Mouse (Mus musculus) CD4-positive, CD25-positive, alpha-beta regulatory T cell, adult 4 months (primary cell): ENCODE results near the gene Nsg2. TPM values are rescaled to one million over a fixed set of nuclear protein-coding genes. Genes with fewer than 3 reads are reported as not detected.
"Not testable (repeated sequence)": the region's sequence is repeated elsewhere in the genome, so short reads cannot be mapped to it uniquely, and the experiment has no call there.

Source experiments
- ATAC-seq: one replicate; pipeline ENCODE4 v1.8.0; 2017
- polyA plus RNA-seq, 2 experiments: library from polyadenylated mRNA; unstranded; fragments of 100-300 nt; shearing (Covaris generic); gene quantifications; one replicate each; pipeline ENCODE4 v1.2.1; 2017

The Nsg2 gene
- 10 to 100 TPM; 72.5 to 88.8 TPM for polyA plus RNA-seq

DNA sequence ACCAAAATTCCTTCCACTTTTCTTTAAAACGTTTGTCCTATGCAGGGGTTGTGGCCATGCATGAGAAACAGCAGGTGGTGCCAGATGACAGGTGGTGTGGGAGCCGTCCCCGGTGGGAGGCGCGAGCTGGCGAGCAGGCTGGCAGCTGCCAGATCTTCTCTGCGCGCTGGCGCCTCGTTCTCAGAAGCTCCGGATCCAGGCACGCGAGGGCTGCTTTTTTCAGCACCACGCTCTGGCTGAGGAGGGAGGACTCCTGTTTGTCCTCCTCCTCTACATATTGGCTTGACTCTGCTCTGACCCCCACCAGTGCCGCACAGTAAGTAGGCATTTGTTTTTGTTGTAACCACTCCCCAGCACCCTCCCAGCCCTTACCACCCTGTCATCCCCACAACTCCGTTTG lies at the start of gene Nsg2:
Nsg2 (plus strand) TSS at position 183 of the 400 bp plus-strand sequence.
- ATAC-seq, result peak; percentile 90

DNA sequence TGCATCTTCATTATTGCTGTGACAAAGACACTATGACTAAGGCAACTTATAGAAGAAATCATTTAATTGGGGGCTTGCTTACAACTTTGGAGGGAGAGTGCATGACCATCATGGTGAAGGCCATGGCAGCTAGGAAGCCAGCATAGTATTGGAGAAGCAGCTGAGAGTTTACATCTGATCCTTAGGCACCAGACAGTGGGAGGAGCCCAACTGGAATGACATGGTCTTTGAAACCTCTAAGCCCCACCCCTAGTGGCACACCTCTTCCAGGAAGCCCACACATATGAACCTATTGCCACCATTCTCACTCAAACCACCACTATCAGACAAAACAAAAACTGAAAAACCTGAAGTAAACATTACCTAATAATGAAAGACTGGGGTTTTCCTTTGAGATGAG lies 40.2 kb upstream of the Nsg2 start:
- no peak for ATAC-seq

DNA sequence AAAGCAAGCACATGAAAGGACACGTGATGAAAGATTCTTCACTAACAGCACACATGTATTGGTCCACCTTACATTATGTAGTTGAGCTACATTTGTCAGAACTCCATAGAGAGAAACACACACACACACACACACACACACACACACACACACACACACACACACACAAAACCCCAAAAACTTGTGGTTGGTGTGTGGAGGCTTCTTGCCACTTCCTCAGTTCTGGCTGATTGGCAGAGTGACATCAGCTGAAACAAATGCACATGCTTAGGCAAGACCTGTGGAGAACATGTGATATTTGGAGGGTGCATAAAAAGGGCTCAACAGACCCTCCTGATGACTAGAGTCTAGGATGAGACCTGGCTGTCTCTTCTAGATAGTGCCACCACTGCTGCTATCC lies 36.3 kb upstream of the Nsg2 start:
- no peak for ATAC-seq

DNA sequence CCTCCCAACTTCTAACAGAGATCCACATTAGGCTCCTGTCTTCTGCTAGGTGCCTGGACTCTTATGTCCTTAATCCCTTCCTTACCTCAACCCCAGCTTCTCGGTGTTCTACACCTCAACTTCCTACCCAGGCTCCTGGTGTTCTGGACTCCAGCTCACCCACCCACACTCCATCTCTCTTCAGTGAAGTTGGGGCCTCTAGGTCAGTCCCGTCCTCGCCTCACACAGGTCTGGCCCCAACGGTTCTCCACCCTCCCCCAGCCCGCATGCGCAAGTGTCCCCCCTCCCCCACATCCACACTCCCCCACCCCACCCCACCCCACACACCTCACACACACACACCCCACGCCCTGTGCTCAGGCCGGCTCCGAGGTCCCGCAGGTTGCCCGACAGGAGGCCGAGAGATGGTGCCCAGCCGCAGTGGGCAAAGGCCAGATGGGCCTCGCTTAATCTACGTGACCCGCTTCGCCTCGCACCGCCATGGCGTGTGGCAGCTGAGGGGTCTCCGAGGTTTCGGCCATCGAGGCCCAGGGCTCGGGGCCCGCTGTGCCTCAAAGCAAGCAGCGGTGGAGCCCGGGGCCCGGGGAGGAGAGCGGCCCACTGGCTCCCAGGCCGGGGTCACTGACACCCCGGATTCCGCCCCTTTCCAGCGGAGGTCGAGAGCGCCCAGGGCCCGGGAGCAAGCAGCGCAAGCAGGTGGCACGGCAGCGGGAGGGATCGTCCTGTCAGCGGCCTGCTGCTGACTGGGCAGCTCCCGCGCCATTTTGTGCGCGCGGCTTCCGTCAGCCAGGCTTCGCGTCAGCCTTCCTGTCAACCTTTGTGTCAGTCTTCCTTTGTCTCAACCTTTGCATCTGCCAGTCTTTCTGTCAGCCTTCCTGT lies 34.8 kb upstream of the Nsg2 start, which contains the start of gene 4930524B15Rik:
4930524B15Rik (plus strand) TSS at position 337 of the 879 bp plus-strand sequence.
- ATAC-seq, result no peak

DNA sequence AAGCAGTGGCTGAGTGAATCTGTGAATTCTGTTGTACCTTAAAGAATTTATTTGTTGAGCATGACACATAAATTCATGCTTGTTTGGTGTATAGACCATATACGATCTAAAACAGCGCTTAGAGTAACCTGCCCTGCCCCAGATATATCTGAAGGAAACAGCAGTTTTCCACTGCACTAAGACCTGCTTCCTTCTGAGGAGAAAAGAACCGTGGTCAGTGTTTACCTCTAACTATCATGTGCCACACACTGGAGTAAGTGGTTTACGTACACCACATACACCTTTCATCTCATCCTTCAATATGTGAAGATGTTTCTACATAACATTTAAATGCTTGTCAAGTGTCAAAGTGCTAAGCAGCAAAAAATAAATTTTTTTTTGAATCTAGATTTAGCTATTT lies 26.1 kb upstream of the Nsg2 start:
- no peak for ATAC-seq

DNA sequence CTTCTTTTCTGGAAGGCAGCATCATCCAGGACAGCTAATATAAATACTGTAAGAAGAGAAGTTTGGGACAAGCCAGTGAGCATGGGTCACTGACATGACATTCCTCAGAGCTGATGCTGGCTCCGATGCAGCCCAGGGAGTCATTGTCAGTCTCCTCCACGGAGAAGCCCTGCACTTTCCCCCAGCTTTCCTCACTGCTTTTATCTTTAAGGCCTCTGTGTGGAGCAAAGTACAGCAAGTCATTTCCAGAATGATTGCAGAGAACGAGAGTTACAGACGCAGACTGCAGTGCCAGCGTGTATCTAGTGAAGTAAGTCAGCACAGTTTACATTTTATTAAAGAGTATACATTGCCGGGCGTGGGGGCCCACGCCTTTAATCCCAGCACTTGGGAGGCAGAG lies 25.4 kb upstream of the Nsg2 start:
- no peak for ATAC-seq

DNA sequence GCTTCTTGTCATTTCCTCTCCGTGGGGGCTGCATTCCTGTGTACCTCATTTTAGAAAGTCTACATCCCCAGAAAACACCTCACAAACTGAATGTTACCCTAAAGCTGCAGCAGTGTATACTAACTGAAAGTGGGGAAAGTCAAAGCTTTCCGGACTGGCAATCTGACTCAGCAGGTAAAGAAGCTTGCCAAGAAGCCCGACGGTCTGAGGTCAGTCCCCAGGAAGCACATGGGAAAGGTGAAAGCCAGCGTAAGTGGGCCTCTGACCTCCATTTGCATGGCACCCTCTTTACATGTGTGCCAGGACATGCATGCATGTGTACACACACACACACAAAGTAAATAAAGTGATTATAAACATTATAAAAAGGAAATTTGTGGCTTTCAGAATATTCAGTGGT lies 24.6 kb upstream of the Nsg2 start:
- ATAC-seq, result no peak

DNA sequence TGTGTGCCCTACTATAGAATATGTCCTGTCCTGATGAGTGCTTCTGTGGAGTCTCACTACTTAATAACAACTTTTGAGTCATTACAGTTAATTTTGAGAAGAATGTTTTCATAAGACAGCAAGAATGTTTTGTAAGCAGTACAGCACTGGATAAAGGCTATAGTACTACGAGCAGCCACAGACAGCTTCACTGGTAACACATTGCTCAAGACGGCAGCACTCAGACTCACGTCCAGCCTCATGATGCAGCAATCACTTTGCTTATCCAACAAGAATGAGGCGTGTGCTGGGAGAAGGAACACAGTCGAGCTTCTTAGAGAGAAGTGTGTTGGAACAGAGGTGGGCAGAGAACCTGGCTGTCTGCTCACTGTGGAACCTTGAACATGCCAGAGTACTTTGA lies 24.1 kb upstream of the Nsg2 start:
- no peak for ATAC-seq

DNA sequence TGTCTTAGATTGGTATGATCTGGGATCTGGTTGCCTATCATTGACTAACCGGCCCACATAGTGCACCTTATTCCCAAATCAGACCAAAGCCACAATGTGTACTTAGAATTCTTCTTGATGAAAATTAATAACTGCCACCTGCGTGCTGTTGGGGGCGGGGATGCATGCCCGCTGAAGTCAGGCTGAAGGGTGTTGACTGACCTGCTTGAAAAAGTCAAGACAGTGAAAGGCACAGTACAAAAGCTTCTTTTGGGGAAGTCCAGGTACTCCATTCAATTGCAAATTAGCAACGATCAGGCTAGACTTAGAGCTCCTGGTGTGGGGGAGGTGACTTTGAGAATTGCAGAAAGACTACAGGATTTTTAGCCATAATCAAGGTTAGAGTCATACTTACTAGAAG lies 20.2 kb upstream of the Nsg2 start:
- ATAC-seq, result not testable (repeated sequence)

DNA sequence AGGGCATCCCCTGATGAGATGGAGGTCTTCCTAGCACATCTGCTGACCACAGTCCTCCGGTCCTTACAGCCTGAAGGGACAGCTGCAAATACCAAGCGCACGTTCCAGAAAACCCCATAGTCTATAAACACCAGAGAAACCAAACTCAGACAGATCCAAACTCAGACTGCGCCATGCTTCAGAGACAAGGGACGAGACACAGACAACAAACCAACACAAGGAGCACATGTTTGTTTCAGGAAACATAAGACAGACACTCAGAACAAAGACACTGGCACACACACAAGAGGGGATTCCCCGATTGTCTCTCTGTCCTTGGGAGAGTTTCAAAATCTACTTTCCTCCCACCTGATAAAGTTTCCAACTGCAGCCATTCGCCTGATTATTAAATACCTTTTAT lies 18.4 kb upstream of the Nsg2 start:
- ATAC-seq, result no peak

DNA sequence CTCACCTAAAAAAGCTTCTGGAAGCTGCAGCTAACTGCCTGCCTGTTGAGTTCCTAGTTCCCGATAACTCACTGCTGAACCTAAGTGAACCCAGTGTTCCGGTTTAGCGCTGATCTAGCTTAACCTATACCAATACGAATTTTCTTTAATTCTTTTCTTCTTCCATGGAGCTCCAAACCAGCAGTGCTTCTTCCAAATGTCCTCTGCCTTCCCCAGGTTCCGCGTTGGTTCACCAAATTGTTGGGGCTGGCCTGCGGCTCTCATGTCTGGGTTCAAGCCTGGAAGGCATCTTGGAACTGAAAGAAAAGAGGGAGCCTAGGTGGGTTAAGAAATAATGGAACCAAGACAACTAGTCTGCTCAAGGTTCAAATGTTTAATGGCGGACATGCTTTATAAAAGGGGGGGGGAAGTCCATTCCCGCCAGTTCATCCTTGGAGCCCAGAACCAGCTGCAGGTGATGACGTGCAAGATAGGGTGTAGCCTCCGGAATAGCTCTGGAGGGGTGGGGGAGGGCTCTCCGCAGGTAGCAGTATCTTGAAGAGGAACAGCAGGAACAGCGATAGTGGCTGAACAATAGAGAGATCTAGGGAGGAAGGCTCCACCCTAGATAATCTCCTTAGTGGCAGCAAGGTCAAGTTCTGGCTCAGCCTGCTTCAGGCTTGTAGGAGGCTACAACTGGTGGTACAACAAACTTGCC lies 17.9 kb upstream of the Nsg2 start:
- ATAC-seq, result not testable (repeated sequence)

DNA sequence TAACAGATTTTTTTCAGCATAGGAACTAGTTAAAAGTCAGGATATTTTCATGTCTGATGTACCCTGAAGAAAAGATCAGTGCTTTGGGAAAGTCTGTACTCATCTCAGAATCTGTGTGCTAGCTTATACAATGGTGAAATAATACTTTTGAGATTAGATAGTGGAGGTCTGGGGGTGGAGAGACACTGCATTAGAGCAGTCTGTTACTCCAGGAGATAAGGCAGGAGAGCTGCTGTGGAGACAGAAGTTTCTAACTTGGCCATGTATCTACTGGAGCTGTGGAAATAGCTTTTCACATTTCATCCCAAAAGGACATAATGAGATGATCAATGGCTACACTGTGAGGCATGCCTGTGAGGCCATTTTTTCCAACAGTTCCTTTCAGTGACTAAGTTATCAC lies 17.0 kb upstream of the Nsg2 start:
- no peak for ATAC-seq

DNA sequence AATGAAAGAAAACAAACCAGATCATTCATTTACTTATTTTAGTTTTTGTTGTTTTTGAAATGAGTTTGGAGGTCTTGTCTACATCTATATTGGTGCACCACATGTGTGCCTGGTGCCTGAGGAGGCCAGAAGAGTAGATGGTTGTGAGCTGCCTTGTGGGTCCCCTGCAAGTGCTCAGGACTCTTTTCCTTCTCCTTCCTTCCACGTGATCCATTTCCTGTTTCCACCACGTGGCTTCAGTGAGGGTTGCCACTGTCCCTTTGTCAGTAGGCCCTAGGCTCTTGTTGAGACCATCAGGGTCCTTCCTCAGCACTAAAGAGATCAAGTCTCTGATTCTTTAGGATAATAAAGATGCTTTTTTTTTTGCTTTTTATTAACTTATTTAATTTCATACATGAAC lies 15.5 kb upstream of the Nsg2 start:
- no peak for ATAC-seq

DNA sequence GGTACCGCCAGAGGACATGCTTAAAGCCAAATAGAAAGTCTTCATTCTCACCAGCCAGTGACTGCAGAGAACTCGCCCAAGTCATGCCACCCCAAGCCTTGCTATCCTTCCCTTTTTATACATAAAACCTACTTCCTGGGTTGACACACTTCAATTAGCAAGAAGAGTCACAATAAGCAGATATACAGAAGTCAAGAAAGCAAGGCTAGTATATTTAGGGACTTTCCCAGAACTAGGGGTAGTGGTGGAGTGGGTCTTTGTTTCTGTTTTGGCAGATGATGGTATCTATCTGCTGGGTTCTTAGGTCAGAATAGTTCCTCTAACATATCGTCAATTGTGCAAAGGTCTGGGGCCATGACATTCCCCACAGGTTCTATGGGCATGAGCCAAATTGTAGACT lies 7.7 kb upstream of the Nsg2 start:
- peak; percentile 92 for ATAC-seq

DNA sequence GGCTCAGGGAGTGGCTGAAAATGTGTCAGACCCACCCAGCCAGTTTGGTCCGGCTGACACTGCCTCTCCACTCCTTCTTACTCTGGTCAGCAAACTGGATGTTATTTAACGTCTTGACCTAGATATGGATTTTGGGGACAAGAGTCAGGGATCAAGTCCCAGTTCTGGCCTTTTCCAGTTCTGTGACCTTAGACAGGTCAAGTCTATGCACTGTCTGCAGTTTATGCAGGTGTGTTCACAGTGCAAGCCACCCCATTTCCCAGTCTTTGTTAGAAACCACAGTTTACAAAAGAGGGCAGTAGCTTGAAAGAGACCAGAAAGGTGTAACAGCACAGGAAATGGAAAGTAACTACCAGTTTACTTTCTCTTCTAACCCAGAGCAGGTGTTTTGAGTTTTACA lies 547 bp upstream of the Nsg2 start:
- peak; percentile 65 for ATAC-seq

DNA sequence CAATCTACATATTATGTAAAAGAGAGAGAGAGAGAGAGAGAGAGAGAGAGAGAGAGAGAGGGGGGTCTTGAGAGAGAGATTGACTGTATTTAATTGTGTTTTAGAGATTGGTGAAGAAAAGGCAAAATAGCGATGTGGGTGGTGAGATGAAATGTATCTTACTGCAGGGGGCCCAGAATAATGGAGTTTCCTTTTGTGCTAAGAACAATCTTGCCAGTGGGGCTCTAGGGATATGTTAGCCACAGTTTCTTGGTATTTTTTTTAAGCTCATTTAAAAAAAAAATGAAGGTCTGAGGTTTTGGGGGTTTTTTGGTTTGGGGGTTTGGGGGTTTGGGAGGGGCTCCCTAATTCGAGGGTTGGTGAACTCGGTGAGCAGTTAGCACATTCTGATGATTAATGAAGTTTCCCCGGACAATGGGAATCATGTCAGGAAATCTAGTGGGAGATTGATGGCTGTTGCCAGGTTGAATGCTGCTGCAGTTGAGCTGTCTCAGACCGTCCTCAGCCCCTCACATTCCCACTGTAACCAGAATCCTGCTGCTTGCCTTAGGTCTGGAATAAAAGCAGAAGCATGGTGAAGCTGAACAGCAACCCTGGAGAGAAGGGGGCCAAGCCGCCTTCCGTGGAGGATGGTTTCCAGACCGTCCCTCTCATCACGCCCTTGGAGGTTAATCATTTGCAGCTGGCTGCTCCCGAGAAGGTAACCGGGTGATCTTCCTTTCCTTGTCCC lies 1.1 kb downstream of the Nsg2 start:
- no peak for ATAC-seq

DNA sequence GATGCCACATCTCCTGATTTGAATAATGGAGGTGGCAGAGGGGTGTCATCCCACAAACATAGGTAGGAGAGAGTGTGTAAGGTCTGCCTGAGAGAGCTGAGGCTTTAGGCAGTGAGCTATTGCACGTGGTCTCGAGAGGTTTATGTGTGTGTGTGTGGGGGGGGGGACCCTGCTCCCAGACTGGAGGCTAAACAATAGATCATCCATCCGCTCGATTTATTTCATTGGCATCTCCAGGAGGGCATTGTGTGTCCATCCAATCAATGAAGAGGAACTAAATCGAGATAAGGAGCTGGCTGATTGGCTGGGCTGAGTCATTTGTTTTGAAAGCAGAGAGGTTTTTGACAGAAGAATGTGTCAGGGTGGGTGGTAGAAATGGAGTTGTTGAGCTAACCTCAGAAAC lies 2.4 kb downstream of the Nsg2 start:
- ATAC-seq, result peak; percentile 12

DNA sequence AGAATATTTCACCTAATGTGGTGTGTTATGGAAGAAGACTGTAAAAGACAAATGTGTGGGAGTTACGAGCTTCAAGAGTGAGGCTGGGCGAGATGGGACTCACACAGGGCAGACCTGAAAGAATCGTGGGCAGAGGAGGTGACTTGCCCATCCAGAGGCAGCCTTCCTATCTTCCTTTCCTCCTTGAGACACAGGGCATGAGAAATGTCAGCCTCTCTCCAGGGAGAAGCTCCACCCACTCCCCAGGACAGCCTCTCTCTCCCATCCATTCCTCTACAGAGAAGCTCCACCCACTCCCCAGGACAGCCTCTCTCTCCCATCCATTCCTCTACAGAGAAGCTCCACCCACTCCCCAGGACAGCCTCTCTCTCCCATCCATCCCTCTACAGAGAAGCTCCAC lies 7.8 kb downstream of the Nsg2 start:
- ATAC-seq, result not testable (repeated sequence)

DNA sequence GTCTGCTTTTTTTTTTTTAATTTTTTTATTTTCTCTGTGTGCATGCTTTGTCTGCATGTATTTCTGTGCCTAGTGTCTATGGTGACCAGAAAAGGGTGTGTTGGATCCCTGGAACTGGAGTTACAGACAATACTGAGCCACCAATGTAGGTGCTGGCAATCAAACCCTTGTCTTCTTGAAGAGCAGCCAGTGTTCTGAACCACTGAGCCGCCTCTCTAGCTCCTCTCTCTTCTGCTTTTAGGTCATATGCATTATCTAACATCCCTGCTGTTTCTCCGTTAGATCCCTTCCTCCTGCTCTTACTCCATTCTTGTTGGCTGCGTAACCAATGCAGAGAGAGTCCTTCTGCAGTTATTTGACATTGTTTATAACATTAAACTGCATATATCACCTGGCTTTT lies 8.6 kb downstream of the Nsg2 start:
- no peak for ATAC-seq

DNA sequence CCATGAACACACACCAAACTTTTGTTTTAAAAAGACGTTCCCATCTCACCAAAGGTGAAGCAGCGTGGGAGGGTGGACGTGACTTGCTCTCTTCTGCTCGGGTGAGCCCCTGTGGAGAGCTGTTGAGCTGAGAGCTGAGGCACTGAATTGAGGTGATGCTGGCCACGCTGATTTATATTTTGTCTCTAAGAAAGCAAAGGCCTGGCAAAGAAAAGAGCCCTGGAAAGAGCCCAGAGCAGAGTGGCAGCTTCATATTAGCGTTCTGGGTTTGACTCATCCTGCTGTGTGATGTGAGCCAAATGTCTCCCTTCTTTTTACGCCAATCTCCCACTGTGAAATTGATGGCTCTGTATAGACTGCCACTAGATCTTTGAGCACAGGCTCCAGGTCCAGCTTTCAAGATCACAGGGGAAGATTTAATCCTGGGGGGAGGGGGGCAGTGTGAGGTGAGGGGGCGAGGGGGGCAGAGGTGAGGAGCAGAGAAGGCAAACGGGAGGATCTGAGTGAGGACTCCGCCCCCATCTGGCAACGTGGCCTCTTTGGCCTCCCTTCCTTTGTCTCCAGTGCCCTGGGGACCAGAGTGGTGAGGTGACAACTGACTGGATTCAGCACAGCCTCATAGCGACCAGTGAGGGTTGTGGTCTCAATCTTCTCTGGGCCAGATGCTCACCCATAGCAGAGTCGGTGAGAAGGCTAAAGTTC lies 9.8 kb downstream of the Nsg2 start:
- peak; percentile 7 for ATAC-seq

DNA sequence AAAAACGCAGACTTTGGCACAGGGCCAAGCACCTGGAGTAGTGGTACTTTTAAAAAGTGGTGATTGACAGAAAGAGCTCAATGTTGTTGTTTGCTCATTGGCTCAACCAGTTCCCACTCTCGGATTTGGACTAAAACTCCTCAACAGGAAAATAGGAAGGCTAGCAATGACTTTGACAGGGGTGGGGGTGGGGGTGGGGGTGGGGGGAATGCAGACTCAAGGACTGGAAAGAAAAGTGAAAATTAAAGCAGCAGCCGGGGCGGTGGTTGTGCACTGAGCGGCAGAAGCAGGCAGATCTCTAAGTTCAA lies 10.4 kb downstream of the Nsg2 start:
- ATAC-seq, result no peak

DNA sequence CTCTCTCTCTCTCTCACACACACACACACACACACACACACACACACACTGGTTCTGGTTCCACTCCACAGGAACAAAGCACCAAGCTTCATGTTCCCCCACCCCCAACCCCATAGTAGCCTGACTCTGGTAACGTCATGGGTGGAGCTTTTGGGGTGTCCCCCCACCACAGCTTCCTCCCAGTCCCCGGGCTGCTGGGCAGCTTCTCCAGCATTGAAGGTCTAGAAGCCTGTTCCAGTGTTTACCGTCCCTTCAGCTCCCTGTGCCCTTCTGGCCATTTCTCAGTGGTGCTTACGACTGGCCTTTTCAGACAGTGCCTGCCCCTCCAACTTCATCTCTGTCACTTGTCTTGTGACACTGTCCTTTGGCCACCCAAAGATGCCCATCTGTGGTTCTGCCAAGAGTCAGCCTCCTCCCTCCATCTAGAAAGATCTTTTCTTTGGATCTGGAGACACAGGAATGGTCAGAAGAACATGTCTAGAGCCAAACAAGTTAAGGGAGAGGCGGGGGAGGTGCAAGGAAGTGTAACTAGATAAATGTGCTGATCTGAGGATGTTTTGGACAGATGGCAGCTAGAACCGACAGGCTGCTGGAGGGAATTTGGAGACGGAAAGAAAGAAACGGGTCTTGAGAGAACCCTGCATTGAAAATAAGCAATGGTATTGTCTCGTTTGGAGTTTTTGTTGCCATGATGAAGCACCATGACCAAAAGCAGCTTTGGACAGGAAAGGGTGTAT lies 11.8 kb downstream of the Nsg2 start:
- ATAC-seq, result peak; percentile 73
